Mouse (Mus musculus) neutrophil, adult 5-6 weeks (primary cell): Measurements from ENCODE around the gene Hltf. TPM values are rescaled to one million over a fixed set of nuclear protein-coding genes. Genes with fewer than 3 reads are reported as not detected.

Experiments used
- ATAC-seq: fragments of 151-379, 151-347 bp; 2 replicates; pipeline ENCODE4 v1.8.0; 2017; ENCODE audit warnings: mild to moderate bottlenecking, moderate TSS enrichment; ENCODE audit not compliant: insufficient number of reproducible peaks, poor library complexity, low FRiP score, severe bottlenecking; ENCODE audit errors: extremely low read depth
- total RNA-seq: library from RNA; stranded (forward); fragments of 200-1000 nt; gene quantifications from 2 replicates; pipeline ENCODE4 v1.2.3, GENCODE M21; 2017

The Hltf gene
- total RNA-seq, 1 experiment from 2014 or later, result 82.5 TPM

DNA sequence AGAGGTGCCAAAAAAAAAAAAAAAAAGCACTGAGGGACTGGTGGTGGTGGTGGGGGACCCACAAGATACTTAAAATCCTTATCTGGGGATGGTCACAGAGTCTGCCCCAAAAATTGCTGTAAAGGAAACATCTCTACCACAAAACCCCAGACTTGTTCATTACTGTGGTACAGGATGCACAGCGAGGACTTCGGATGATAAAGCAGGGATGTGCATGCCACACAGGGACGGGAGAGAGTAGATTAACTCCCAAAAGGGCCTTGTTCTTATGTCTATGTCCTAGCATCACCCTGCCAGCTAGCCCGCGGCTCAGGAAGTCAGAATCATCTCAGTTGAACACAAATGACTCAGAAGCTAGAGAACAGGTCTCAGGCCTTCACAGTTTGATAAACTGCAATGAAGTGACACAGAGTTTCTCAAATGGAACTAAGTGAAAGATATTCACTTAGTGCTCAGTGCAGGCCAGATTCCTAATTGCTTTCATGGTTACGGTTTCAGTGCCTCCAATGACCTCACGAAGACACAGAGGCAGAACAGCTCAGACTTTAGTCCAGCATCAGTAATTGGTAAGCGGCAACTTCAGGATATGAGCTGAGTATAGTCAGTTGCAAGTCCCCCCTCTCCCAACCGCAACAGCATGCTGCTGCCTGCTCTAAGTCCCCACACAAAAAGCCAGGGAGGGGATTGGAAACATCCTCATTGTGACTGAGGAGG is 79.4 kb downstream of the Hltf start:
- ATAC-seq, result no peak

DNA sequence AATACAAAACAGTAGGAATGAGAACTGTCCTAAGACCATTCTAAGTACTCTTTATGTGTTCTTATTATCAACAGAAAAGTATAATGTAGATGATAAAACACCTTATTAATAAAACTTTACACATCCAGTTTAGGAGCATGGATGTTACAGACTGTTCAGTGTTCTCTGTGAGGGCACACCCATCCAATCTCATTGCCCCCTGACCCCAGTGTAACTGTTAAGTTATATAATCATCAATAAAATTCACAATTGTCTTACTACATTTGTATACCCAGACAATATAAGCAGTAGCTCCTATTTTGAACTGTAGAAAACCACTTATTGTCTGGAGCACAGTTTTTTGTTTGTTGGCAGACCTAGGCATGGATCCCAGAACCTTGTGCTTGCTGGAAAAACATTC is 83.6 kb downstream of the Hltf start:
- no peak for ATAC-seq

DNA sequence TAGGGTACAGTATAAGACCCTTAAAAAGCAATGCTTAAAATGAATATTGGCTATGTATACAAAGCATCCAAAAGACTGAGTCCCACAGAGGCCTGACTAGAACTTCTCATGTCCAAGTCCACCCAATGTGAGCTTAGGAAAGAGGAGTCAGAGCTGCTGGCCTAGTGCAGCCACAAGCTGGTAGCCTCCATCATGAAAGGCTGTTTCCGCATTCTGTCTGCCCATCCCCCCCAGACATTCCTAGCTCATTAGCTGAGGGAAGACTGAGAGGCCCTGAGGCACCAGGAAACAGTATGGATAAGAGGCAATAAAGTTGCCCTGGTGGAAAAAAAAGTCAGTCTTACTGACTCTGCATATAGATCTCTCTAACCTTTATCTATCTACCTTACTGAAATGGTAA is 84.1 kb downstream of the Hltf start:
- no peak for ATAC-seq

DNA sequence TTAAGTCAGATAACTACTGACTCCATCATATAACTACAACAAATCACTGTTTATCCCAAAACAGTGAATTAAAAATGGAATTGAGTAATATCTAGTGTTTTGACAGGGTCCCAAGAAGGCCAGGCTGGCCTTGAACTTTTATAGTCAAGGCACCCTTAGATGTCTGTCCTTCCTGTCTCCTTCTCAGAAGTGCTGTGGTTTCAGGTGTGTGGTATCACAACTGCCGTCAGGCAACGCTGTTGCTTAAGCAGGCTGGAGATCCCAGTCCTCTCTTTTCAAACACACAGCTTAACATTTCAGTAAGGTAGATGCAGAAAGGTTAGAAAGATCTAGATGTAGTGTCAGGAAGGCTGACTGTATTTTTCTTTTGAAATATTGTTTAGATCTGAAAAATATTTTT is 84.5 kb downstream of the Hltf start:
- ATAC-seq, result no peak

DNA sequence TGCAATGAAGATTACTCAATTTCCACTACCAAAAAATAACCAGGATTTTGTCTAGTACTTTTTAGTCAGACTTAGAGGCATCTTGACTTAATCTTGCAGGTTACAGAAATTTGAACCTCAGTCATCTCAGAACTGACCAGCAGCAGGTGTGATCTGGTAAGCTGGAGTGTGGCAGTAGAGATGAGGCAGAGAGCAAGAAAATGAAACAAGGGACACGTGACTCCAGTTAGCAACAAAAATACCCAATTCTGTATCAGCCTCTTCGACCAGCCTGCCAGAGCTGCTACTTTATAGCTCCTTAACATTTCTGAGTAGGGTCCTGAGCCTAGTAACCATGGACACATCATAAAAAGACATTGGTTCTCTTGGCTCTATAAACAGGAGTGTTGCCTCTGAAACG is 85.0 kb downstream of the Hltf start:
- no peak for ATAC-seq

DNA sequence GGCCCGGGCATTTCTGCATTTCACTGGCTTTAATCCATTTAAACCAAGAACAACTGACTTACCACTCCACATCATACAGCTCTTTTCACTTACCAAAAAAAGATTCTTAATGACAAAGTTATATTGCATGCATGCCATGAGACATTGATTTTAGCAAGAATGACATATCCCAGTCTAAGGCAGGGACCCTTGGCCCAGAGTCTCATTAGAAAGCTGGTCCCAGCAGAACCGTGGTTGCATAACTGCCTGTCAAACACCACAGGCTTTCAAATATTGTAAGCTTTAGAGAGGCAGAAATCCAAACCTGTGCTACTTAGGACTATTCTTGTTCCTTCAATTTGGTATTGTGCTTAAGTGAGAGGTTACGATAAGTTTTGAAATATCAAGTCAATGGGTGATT is 86.1 kb downstream of the Hltf start:
- ATAC-seq, result no peak

DNA sequence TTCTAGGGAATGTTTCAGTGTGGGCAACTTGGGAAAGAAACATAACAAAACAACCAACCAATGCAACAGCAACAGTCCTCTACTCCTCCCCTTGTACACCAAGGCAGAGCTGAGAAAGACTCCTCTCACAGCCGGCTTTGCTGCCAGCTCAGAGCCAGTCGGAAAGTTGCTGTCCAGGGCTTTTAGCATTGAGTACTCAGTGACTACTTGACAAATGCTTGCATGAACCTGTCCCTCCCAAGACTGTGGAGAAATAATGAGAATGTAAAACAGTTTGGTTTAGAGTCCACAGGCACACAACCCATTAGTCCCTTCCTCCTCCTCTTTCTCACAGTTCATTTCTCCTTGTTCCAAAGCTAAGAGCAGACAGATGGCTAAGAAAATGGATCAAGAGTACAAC is 86.8 kb downstream of the Hltf start:
- ATAC-seq, result no peak

DNA sequence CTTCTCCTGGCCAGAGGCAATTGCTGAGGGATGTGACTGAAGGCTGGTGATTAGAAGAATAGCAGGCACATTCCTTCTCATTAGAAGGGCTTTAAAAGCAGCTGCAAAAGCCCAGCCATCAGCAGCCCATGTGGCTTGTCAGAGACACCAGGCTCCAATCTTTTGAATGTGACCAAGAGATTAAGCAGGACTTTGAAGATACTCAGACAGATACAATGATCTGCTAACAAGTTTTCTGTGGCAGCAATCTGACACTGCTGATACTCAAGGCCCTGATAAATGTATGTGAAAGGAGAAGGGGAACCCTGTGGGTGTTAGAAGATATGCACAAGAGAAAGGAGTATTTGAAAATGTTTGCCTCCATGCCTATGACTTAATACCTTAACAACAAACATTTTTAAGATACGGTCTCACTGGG is 88.1 kb downstream of the Hltf start:
- ATAC-seq, result no peak

DNA sequence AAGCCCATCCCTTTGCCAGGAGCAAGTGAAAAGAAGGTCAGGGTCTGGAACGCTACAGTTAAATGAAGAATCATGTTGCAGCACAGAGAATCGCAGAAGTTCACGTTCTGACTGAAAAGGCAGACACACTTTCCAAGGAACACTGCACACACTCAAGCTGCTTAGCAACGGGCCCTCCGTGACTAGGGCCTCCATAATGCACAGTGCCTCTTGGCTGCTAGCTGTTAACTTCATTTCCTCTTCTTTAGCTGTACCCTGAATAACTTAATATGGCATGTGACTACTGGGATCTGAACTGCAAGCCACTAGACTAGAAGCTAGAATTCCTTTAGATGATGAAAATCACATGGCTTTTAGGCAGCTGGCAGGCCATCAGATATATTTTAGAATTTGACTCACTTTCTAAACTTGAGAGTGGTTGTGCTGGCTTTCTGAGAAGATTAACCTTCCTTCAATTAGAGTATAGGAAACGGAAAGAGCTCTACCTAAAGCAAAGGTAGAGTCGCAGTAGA is 89.3 kb downstream of the Hltf start:
- no peak for ATAC-seq

DNA sequence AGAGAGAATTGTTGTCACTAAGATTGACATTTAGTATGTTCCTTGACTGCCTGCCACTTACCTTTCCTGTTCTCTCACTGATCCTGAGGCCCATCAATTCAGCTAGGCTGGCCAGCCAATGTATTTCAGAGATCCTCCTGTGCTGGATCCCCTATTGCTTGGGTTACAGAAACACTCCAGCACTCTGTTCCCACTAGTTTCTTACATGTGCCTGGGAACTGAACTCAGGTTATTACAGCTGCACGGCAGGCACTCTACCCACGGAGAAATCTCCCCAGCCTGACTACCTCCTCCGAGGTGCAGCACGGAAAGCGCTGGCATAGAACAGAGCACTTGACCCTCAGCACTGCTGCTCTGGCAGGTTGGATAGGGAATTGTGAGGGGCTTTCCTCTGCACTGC is 90.0 kb downstream of the Hltf start:
- ATAC-seq, result no peak

DNA sequence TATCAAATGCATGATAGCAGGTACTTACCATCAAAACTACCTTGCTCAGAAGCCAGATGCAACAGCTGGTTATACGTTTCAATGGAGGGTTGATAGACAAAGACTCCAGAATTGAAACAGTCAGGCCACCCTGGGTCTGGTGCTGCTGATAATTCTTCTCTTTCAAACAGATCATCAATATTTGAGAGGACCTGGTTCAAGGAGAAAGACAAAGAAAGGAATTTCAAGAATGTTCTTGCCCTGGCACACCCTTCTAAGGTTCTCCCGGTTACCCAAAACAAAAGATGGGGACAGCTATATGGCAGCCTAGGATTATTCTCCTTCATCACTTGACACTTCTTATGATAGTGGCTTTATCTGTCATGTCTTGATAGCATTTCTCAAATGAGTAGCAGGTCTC is 92.9 kb downstream of the Hltf start:
- ATAC-seq, result no peak

DNA sequence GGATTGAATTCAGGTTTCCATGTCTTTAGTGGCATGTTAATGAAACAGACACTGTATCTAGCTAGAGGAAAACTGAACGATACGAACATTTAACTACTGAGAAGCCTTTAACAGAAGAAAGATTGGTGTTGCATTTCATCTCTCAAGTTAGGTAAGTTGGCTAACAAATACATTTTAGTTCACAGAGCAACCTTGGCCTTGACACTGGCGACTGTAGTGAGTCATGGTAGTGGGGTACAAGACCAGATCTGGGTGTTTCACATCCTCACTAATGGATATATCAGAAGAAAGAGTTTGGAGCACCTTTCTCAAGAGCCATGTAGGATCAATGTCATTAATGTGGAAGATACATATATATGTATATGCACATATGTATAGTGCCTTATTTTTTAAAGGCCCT is 94.0 kb downstream of the Hltf start:
- no peak for ATAC-seq

DNA sequence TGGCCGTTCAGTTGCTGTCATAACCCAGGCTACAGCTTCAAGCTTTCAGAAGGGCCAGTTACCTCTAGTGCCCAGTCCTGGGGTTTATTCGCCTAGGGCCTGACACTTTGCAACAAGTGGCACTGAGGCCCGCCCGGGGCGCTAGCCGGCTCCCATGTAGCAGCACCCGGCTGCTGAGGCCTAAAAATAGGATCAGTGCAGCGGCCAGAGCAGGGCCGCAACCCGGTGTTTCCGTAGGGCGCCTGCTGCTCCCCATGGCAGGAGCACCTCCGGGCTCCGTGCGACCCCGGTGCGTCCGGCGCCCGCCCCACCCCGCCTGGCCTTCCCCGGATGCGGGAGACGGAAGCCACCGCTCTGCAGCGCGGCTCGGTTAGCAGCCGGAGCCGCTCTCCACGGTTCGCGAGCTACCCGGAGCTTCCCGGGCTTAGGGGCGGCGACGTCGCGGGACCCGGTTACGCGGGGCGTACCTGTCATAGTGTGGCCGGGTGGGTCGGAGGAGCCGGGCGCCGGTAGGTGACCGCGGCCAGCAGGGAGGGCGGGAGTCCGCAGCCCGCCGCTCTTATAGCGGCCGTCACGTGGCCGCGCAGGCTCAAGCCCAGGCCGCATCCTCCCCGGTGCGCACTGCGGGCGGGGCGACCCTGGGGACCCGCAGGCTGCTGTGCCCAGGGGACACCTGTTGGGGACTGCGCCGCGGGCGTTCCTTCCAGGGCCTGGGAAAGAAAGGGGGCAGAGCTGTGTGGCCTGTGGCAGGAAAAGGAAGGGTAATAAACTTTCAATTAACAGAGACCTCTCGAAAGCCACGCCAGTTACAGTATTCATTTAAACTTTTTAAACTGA is 97.1 kb downstream of the Hltf start, which contains the start of gene Gyg:
TSS of gene Gyg (minus strand) at position 787 of the 837 bp plus-strand sequence.
- ATAC-seq, result peak; percentile 64

DNA sequence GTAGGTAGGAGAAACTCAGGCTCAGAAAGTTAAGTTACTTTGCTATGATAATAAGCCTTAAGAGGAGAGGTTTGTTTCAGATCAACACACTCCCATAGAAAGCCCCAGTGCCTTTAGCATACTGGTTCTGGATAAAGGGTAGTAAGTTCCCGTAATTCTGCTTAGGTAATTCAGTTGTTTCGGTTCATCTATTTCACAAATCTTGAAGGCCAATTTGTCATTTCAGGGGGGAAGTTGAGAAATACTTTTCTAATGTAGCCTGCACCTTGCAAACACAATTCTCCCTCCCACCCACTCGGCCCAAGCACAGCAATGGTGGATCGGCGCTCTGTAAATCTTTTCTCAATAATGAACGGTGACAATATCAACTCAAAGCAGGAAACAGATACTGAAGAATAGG is 97.9 kb downstream of the Hltf start:
- peak; percentile 16; the same call in 1 of the 2 replicates for ATAC-seq

DNA sequence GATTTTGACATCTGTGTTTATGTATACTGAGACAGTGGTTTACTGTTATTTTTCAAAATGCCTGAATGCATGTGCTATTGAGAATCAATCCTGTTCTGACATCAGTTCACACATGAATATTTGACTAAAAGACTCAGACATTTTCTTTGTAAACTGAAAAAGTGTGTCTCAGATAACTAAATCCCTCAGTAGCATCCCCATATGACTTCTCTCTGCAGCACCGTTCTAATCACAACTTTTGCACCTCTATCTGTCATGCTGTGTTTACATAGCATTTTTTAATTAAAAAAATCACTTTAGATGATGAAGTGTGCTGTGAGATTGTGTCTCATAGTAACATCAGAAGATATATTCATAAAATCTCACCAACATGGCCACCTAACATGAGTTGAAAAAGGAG is 109.9 kb downstream of the Hltf start:
- ATAC-seq, result no peak

Other genes with a start within 250 kb of the Hltf start
- gene Cp, start 100.8 kb upstream of the Hltf start, total RNA-seq, result 0.12 and 0.25 TPM in 2 replicates
- gene Hps3, start 22.5 kb upstream of the Hltf start, total RNA-seq, result 144 and 154 TPM in 2 replicates
- gene Gyg, start 97.5 kb downstream of the Hltf start, total RNA-seq, result 21.6 and 27.8 TPM in 2 replicates
- 1.2 and 3.6 TPM in 2 replicates for gene Cpa3, start 184.4 kb downstream of the Hltf start, total RNA-seq
- gene Cpb1, start 217.9 kb downstream of the Hltf start, total RNA-seq, result not detected in 2 replicates